Mouse (Mus musculus) frontal cortex, adult 2 months (tissue): Measurements from ENCODE around the gene Cox19. TPM values are rescaled to one million over a fixed set of nuclear protein-coding genes. Genes with fewer than 3 reads are reported as not detected.
"Not testable (repeated sequence)": the region's sequence is repeated elsewhere in the genome, so short reads cannot be mapped to it uniquely, and the experiment has no call there.

Experiments used
- DNase-seq, 2 experiments: peaks; one replicate each; pipeline ENCODE4 v3.0.0; 2022; ENCODE audit warnings: low spot score in 1 of 2; ENCODE audit errors: extremely low spot score in 1 of 2
- polyA plus RNA-seq: library from polyadenylated mRNA; depleted of rRNA; stranded (reverse); fragments of >200 nt; gene quantifications from 2 replicates; pipeline ENCODE4 v1.2.3, GENCODE M21; 2012; rRNA removed

Gene Cox19
- 93.5 and 97.3 TPM in 2 replicates for polyA plus RNA-seq

DNA sequence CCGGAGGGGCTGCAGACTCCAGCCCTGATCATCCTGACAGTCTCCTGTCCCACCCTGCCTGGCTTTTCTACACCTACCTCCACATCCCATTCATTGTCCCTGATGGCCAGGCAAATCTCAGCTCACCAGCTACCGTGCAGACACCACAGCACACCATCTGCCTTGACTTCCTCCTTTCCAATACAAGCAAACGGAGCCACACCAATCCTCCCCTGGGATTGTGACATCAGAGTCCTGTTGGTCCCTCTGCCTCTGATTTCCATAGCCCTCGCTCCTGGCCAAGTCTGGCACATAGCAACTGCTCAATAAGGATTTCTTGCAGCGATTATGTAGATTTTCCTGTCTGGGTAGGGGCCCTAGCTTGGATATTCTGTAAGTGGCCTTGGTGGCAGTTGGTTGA lies at the start of gene Cox19:
Gene Cox19, minus strand, starts transcription at position 285 of the 400 bp plus-strand sequence.
- DNase-seq, result no peak

GRCm38 (mm10) chr5:139399991-139400390 lies 48.8 kb upstream of the Cox19 start:
- DNase-seq, result no peak

DNA sequence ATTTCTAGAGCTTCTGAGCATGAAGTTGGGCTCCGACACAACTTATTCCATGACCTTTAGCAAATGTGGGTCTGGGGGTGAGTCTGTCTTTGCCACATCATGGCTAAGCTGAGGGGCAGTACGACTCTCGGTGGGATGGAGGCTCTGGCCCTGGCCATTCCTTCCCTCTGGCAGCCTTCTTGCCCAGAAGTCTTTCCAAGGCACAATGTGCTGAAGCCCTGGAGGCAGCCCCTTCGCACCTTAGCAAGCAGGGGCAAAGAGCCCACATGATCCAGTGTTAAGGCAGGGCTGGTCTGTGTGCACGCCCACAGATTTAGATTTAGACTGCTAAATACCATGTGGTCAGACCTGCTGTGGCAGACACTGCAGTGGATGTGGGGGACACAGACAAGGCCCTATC lies 47.6 kb upstream of the Cox19 start:
- DNase-seq, result no peak

GRCm38 (mm10) chr5:139397959-139398753 lies 46.9 kb upstream of the Cox19 start:
- DNase-seq, result peak; percentile 85 to 97

DNA sequence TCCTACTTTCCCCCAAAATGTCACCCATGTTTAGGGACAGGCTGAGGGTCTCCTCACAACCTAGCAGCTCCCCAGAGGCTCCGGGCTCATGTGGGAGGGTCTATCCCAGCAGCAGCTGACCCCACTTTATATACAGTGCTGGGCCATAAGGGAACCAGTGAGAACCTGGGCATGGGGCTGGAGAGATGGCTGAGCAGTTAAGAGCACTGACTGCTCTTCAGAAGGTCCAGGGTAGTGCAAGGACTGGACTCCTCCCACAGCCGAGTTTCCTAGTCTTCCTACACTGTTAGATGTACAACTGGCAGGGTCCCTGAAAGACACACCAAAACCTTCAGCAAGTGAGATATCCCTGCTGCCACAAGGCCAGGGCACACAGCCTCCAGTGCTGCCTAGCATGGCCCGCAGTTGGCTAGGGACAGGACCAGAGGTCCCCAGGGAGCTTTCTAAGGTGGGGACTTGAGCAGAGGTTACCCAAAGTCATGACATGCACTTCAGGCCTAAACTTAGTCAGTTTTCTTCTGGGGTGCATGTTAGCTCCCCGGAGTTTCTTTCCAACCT lies 46.2 kb upstream of the Cox19 start:
- DNase-seq, result no peak

DNA sequence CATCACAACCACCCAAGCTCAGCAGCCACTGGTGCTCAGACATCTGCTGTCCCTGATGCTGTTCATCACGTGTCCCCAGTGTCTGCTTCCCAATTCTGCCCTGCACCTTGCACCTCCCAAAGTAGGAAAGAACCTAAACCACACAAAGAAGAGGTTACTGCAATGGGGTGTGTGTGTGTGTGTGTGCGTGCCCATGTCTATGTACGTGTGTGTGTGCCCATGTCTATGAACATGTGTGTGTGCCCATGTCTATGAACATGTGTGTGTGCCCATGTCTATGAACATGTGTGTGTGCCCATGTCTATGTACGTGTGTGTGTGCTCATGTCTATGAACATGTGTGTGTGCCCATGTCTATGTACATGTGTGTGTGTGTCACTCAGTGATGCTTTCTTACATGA lies 44.3 kb upstream of the Cox19 start:
- DNase-seq, result no peak

GRCm38 (mm10) chr5:139394399-139394798 lies 43.2 kb upstream of the Cox19 start:
- no peak for DNase-seq

GRCm38 (mm10) chr5:139393197-139393588 lies 42.0 kb upstream of the Cox19 start:
- no peak for DNase-seq

DNA sequence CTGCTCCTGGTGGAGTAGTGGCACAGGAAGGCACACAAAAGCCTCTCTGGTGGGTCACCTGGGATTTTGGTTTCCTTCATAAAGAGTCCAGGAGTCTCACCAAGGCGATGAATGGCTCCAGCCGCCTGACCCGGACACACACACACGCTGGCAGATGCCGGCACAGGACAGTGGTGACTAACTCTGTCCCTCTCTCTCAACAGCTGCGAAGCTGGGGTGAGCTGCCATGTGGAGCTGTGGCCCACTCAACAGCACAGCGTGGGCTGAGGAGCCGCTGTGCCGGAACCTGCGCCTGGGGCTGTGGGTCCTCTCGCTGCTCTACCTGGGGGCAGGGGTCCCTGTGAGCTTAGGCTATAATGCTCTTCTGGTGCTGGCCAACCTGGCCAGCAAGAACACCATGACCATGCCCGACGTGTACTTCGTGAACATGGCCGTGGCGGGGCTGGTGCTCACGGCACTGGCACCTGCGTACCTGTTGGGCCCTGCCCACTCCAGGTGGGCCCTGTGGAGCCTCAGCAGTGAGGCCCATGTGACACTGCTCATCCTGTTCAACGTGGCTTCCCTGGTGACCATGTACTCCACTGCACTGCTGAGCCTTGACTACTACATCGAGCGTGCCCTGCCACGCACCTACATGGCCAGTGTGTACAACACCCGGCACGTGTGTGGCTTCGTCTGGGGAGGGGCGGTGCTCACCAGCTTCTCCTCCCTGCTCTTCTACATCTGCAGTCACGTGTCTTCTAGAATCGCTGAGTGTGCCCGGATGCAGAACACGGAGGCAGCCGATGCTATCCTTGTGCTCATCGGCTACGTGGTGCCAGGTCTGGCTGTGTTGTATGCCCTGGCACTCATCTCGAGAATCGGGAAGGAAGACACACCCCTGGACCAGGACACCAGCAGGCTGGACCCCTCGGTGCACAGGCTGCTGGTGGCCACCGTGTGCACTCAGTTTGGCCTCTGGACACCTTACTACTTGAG lies 41.3 kb upstream of the Cox19 start:
- DNase-seq, result no peak

DNA sequence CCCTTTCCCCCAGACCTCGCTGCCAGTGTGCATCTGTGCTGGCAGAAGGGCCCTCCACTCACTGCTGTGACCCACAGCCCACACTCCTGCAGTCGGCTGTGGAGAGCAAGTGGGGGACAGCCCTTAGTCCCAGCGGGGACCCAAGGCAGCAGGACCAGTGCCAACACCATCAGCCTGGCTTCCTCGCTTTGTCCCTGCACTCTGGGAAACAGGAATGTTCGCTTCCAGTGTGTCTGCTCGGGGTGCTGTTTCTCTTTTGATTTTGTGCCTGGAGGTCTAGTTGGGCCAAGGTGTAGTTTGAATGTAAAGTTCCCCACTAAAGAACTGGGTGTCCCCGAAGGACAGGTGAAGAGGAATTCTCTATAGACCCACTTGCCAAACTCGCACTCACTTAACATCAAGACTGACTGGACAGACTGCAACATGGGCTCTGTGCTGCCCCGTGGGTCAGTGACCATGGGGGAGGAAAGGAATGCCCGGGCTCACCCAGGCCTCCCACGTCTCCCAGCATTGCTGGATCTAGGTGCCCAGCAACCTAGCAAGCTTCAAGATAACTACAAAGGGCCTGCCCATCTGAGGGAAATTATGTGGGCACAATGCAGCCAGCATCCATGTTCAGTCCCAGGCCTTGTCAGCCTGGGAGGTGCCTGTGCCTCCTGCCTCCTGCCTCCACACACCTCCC lies 40.2 kb upstream of the Cox19 start:
- DNase-seq, result no peak

- DNase-seq, result not testable (repeated sequence)
Measured at GRCm38 (mm10) chr5:139390324-139391119, 39.3 kb upstream of the Cox19 start.

GRCm38 (mm10) chr5:139389676-139390061 lies 38.5 kb upstream of the Cox19 start:
- peak in 1 of 2 experiments; percentile 54 for DNase-seq

DNA sequence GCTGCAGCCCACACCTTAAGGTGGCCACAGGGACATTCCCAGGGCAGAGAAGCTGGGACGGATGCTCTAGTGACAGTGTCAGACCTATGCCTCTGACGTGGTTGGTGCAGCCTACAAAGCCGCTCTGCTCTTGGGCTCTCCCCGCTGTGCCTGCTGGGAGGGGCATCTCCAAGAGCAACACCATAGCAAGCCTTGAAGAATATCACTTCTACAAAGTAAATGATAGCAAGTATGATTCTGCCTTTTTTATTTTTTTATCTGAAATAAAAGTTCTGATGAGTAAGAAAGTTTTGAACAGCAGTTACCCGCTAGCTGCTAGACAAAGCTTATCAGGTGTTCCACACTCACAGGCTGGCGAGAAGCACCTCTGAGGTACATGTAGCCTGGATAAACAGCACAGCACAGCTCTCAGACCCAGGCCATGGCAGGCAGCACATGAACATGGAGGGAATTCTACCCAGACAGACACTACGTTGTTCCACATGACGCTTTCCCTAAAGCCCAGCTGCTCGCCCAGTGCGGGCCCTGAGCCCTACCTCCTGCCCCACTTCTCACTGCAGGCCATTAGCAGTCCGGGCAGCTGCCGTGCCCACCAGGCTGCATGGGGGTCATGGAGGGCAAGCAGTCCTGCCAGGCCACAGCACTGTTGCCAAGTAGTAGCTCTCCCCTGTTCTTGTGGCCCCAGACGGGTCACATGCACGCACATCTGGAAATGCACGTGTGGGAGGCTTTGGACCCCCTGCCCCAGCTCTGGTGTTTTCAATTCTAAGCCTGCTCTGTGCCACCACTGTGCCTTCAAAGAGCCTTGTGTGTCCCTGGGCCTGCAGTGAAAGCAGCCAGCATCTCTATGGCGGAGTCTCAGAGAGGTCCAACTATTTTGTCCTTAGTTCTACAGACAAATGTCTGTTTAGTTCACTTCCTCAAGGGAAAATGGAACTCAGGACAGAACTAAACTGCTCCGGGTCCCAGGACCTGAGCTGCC lies 37.8 kb upstream of the Cox19 start:
- no peak for DNase-seq

GRCm38 (mm10) chr5:139388195-139388570 lies 37.0 kb upstream of the Cox19 start:
- DNase-seq, result no peak

DNA sequence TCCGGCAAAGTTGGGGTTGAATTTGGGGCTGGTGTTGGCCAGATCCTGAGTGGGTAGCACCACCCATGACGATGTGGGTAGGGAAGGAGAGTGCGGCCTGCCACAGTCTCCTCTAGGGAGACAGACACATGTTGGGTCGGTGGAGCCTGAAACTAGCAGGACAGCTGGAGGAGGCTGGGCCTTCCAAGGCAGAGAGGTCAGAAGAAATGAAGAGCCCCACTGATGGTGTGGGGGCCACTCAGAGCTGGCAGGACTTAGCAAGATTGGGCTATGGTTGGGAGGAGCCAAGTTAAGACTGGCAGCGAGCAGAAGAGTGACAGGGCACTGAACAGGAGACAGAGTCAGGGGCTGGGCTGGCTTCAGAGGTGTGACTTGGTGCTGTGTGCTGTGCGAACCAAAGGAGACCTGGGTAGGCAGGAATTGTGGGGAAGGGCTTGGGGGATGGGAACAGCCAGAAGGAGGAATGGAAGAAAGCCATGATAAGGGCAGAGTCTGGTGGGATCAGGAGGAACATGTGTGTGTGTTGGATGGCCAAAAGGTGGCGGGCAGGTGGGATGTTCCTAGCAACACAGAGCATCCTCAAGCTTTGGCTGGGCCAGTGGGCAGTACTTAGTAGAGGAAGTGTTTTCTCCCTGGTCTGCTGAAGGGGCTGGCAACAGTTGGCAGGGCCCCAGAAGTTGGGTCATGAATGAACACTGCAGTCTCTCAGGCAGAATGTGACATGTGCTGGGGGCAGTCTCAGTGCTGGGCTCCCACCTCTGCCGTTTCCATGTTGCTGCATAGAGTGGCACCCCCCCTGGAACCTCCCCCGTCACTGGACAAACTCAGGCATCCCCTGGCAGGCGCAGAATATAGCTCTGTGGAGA lies 36.3 kb upstream of the Cox19 start:
- no peak for DNase-seq

DNA sequence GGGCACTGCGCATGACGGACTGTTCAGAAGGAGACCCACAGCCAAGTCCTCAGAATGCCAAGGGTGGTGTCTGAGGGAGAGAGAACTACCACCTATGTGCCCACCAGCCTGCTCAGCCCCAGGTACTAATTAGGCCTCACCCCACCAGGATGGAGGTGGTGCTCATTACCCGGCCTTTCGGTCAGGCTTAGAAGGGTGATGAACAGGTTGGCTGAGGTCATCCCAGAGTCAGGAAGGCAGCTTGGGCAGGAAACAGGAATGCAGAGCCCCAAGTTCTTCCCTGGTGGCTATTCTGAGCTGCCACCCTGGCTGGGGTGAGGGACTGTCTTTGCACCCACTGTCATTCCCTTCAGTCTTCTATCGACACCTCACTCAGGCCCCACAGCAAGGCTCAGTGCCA lies 34.8 kb upstream of the Cox19 start:
- no peak for DNase-seq

DNA sequence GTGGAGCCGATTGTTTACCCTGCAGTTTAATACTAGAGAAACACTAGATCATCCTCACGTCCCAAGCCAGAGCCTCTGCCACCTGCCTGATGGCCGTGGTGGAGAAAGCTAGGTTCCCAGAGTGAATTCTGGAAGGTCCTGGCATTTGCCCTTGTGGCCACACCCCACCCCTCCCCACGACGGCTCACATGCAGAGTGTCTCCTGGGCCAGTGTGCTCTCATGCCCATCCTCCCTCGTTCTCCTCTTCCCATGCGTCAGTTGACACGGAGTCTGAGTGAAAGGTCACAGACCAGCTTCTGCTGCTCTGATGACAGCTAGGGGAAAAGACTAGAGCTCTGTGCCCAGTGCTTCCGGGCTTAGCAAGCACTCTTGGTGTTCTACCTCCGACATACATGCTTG lies 33.3 kb upstream of the Cox19 start:
- no peak for DNase-seq

DNA sequence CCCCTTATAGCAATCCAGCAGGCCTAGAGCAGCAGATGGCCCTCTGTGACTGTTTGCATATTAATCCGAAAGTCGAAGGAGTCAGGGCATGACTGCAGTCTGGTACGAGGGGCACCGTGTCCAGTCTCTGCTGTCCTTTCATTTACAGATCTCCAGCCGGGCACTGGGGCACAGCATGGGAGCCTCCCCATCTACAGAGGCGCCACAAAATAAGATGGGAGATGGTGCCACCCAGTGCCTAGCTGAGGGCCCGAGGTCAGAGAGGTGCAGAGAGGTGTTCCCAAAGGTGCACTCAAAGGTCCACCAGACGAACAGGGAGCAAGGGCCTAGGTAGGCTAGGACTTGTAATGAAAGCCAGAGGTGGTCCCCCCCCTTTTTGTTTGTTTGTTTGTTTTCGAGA lies 32.0 kb upstream of the Cox19 start:
- no peak for DNase-seq
